Mouse (Mus musculus) layer of hippocampus, adult 11-12 months (tissue): ENCODE results near the gene Tnfsf11.

ENCODE experiments used
- DNase-seq: peaks from one replicate; pipeline ENCODE4 v3.0.0; 2022; ENCODE audit warnings: low spot score

The Tnfsf11 gene

GRCm38 (mm10) chr14:78307286-78308237, at the start of gene Tnfsf11:
TSS of gene Tnfsf11 (minus strand) at chr14:78308043.
- DNase-seq, result no peak

- no peak for DNase-seq
Measured at GRCm38 (mm10) chr14:78356764-78357163, 48.9 kb upstream of the Tnfsf11 start.

- DNase-seq, result no peak
Measured at GRCm38 (mm10) chr14:78355381-78355780, 47.5 kb upstream of the Tnfsf11 start.

GRCm38 (mm10) chr14:78352865-78353264, 45.0 kb upstream of the Tnfsf11 start:
- no peak for DNase-seq

- DNase-seq, result no peak
Measured at GRCm38 (mm10) chr14:78351544-78351943, 43.7 kb upstream of the Tnfsf11 start.

GRCm38 (mm10) chr14:78347715-78348114, 39.9 kb upstream of the Tnfsf11 start:
- no peak for DNase-seq

- no peak for DNase-seq
Measured at GRCm38 (mm10) chr14:78343007-78343406, 35.2 kb upstream of the Tnfsf11 start.

GRCm38 (mm10) chr14:78342146-78342545, 34.3 kb upstream of the Tnfsf11 start:
- DNase-seq, result no peak

GRCm38 (mm10) chr14:78333341-78333740, 25.5 kb upstream of the Tnfsf11 start:
- DNase-seq, result no peak

- no peak for DNase-seq
Measured at GRCm38 (mm10) chr14:78331368-78331767, 23.5 kb upstream of the Tnfsf11 start.

GRCm38 (mm10) chr14:78330576-78331300, 22.9 kb upstream of the Tnfsf11 start:
- DNase-seq, result no peak

- DNase-seq, result no peak
Measured at GRCm38 (mm10) chr14:78329765-78330451, 22.1 kb upstream of the Tnfsf11 start.

GRCm38 (mm10) chr14:78323356-78323755, 15.5 kb upstream of the Tnfsf11 start:
- no peak for DNase-seq

GRCm38 (mm10) chr14:78322916-78323315, 15.1 kb upstream of the Tnfsf11 start:
- no peak for DNase-seq

- no peak for DNase-seq
Measured at GRCm38 (mm10) chr14:78320248-78320647, 12.4 kb upstream of the Tnfsf11 start.

- no peak for DNase-seq
Measured at GRCm38 (mm10) chr14:78319580-78319979, 11.7 kb upstream of the Tnfsf11 start.

- DNase-seq, result no peak
Measured at GRCm38 (mm10) chr14:78319000-78319399, 11.2 kb upstream of the Tnfsf11 start.

- DNase-seq, result no peak
Measured at GRCm38 (mm10) chr14:78317623-78318022, 9.8 kb upstream of the Tnfsf11 start.

- no peak for DNase-seq
Measured at GRCm38 (mm10) chr14:78300914-78301313, 6.9 kb downstream of the Tnfsf11 start.

GRCm38 (mm10) chr14:78292687-78293086, 15.2 kb downstream of the Tnfsf11 start:
- DNase-seq, result no peak

GRCm38 (mm10) chr14:78289912-78290523, 17.8 kb downstream of the Tnfsf11 start:
- DNase-seq, result no peak

GRCm38 (mm10) chr14:78288903-78289302, 18.9 kb downstream of the Tnfsf11 start:
- DNase-seq, result no peak
